Mouse (Mus musculus) liver, embryonic 15.5 days (tissue): ENCODE data around the gene Gm40193. TPM values are rescaled to one million over a fixed set of nuclear protein-coding genes. Genes with fewer than 3 reads are reported as not detected.

Source experiments
- ATAC-seq: fragments of 200-750 bp; cut with Nextera tagmentation; 2 replicates; pipeline ENCODE4 v1.8.0; 2017; ENCODE audit warnings: moderate number of reproducible peaks, mild to moderate bottlenecking, moderate library complexity; ENCODE audit not compliant: insufficient read depth
- H3K27ac ChIP-seq: fragments of 300-500 bp; sonication (generic); replicated peaks from 2 replicates; pipeline ENCODE4 v1.5.1; 2015; ENCODE audit warnings: mild to moderate bottlenecking, inconsistent platforms
- H3K27me3 ChIP-seq: fragments of 300-500 bp; sonication (generic); 2 replicates; pipeline ENCODE4 v1.6.1; 2015; ENCODE audit warnings: mild to moderate bottlenecking, inconsistent platforms
- H3K36me3 ChIP-seq: fragments of 300-500 bp; sonication (generic); replicated peaks from 2 replicates; pipeline ENCODE4 v1.6.1; 2015; ENCODE audit warnings: moderate library complexity, mild to moderate bottlenecking, inconsistent platforms
- H3K4me1 ChIP-seq: fragments of 300-500 bp; sonication (generic); replicated peaks from 2 replicates; pipeline ENCODE4 v1.6.1; 2015; ENCODE audit warnings: inconsistent platforms
- H3K4me2 ChIP-seq: fragments of 300-500 bp; sonication (generic); 2 replicates; pipeline ENCODE4 v1.6.1; 2015; ENCODE audit warnings: moderate library complexity, mild to moderate bottlenecking, inconsistent platforms
- H3K4me3 ChIP-seq: fragments of 300-500 bp; sonication (generic); replicated peaks from 2 replicates; pipeline ENCODE4 v1.5.1; 2015; ENCODE audit warnings: mild to moderate bottlenecking, inconsistent platforms
- H3K9ac ChIP-seq: fragments of 300-500 bp; sonication (generic); 2 replicates; pipeline ENCODE4 v1.6.1; 2015; ENCODE audit warnings: moderate library complexity, mild to moderate bottlenecking, inconsistent platforms
- H3K9me3 ChIP-seq: fragments of 300-500 bp; sonication (generic); replicated peaks from 2 replicates; pipeline ENCODE4 v1.6.1; 2016; ENCODE audit warnings: inconsistent platforms
- WGBS: fragments of 180-500 bp; shearing (Covaris S2); methylation state at CpG from one replicate; pipeline ENCODE4 v1.1.7; 2015; ENCODE audit warnings: mixed read lengths; ENCODE audit not compliant: insufficient replicate concordance; 5-methylcytosine and 5-hydroxymethylcytosine counted together
- polyA plus RNA-seq: library from polyadenylated mRNA; unstranded; fragments of >200 nt; fragmentation: Nextera tagmentation; extraction: Ambion mirVana; gene quantifications from 2 replicates; pipeline ENCODE4 v1.2.1, GENCODE M21; 2015

Gm40193 gene
- polyA plus RNA-seq, 1 experiment from 2014 or later: not detected

- 27% methylated on average over 9 of the region's 9 CpGs for WGBS
- H3K9me3 ChIP-seq: no peaks in the 10 kb centered on the region
- no peak within 1 kb of the TSS for H3K9ac ChIP-seq
- no peak within 1 kb of the TSS for H3K27ac ChIP-seq
- no peak for ATAC-seq
- H3K4me2 ChIP-seq: no peak within 1 kb of the TSS
- H3K4me1 ChIP-seq: peaks cover 27% of the 10 kb centered on the region
- H3K36me3 ChIP-seq: no peaks in the 10 kb centered on the region
- no peak within 1 kb of the TSS for H3K4me3 ChIP-seq
- peaks cover 24% of the 10 kb centered on the region; the same call in 1 of the 2 replicates for H3K27me3 ChIP-seq
Observed at GRCm38 (mm10) chr11:70504970-70505369, 27.8 kb downstream of the Gm40193 start, which contains the start of gene Tm4sf5. Gene Tm4sf5 (plus strand): TSS chr11:70505244.

GRCm38 (mm10) chr11:70502018-70502417 lies 30.7 kb downstream of the Gm40193 start:
- Histone ChIP-seq H3K4me2 (no peak overlapping the region), H3K27ac (no peak overlapping the region), H3K36me3 (no peaks in the 10 kb centered on the region), H3K9me3 (no peaks in the 10 kb centered on the region), H3K4me1 (peaks cover 24% of the 10 kb centered on the region), H3K27me3 (0 out of 2 replicates have a peak, but pooled peaks cover 4% of the 10 kb centered on the region), H3K4me3 (no peak overlapping the region), H3K9ac (no peak overlapping the region)
- WGBS: 40% methylated on average over 3 of the region's 3 CpGs
- no peak for ATAC-seq

- H3K9ac ChIP-seq: no peak overlapping the region
- WGBS: 68% methylated on average over 1 of the region's 1 CpGs
- H3K9me3 ChIP-seq: no peaks in the 10 kb centered on the region
- ATAC-seq: no peak
- H3K4me3 ChIP-seq: no peak overlapping the region
- peaks cover 20% of the 10 kb centered on the region for H3K4me1 ChIP-seq
- H3K36me3 ChIP-seq: no peaks in the 10 kb centered on the region
- H3K27ac ChIP-seq: no peak overlapping the region
- 0 out of 2 replicates have a peak, but pooled peaks cover 4% of the 10 kb centered on the region for H3K27me3 ChIP-seq
- no peak overlapping the region for H3K4me2 ChIP-seq
Observed at GRCm38 (mm10) chr11:70500476-70500812, 32.3 kb downstream of the Gm40193 start.

GRCm38 (mm10) chr11:70499566-70500475 lies 32.9 kb downstream of the Gm40193 start:
- whole genome bisulfite sequencing: 52% methylated on average over 14 of the region's 14 CpGs
- no peaks in the 10 kb centered on the region for H3K9me3 ChIP-seq
- no peak for ATAC-seq
- H3K36me3 ChIP-seq: no peaks in the 10 kb centered on the region
- no peak overlapping the region for H3K9ac ChIP-seq
- 0 out of 2 replicates have a peak, but pooled peaks cover 4% of the 10 kb centered on the region for H3K27me3 ChIP-seq
- H3K4me2 ChIP-seq: no peak overlapping the region
- peaks cover 14% of the 10 kb centered on the region for H3K4me1 ChIP-seq
- no peak overlapping the region for H3K4me3 ChIP-seq
- H3K27ac ChIP-seq: no peak overlapping the region

GRCm38 (mm10) chr11:70489684-70490083 lies 43.1 kb downstream of the Gm40193 start:
- H3K36me3 ChIP-seq: no peaks in the 10 kb centered on the region
- H3K9me3 ChIP-seq: no peaks in the 10 kb centered on the region
- H3K4me3 ChIP-seq: no peak overlapping the region
- no peak for ATAC-seq
- H3K27me3 ChIP-seq: no peaks in the 10 kb centered on the region
- no peaks in the 10 kb centered on the region for H3K4me1 ChIP-seq
- no peak overlapping the region for H3K27ac ChIP-seq
- WGBS: 19% methylated on average over 6 of the region's 6 CpGs
- no peak overlapping the region for H3K4me2 ChIP-seq
- H3K9ac ChIP-seq: no peak overlapping the region

- ATAC-seq: no peak
- H3K36me3 ChIP-seq: no peaks in the 10 kb centered on the region
- H3K4me3 ChIP-seq: no peak overlapping the region
- no peaks in the 10 kb centered on the region for H3K9me3 ChIP-seq
- no peaks in the 10 kb centered on the region for H3K27me3 ChIP-seq
- H3K4me2 ChIP-seq: no peak overlapping the region
- H3K27ac ChIP-seq: no peak overlapping the region
- no peak overlapping the region for H3K9ac ChIP-seq
- 55% methylated on average over 3 of the region's 3 CpGs for WGBS
- no peaks in the 10 kb centered on the region for H3K4me1 ChIP-seq
Observed at GRCm38 (mm10) chr11:70489138-70489537, 43.6 kb downstream of the Gm40193 start.

- no peak overlapping the region for H3K9ac ChIP-seq
- 33% methylated on average over 4 of the region's 4 CpGs for WGBS
Observed at GRCm38 (mm10) chr11:70487816-70488215, 44.9 kb downstream of the Gm40193 start.

GRCm38 (mm10) chr11:70485498-70485897 lies 47.2 kb downstream of the Gm40193 start:
- H3K9ac ChIP-seq: no peak overlapping the region
- ATAC-seq: no peak
- H3K4me3 ChIP-seq: no peak overlapping the region
- WGBS: 35% methylated on average over 2 of the region's 2 CpGs
- no peak overlapping the region for H3K4me2 ChIP-seq
- H3K27ac ChIP-seq: no peak overlapping the region
- H3K4me1 ChIP-seq: no peaks in the 10 kb centered on the region
- no peaks in the 10 kb centered on the region for H3K36me3 ChIP-seq
- no peaks in the 10 kb centered on the region for H3K9me3 ChIP-seq
- no peaks in the 10 kb centered on the region for H3K27me3 ChIP-seq

More at GRCm38 (mm10) chr11:70487816-70488215, 44.9 kb downstream of the Gm40193 start:
- Histone ChIP-seq H3K4me2 (no peak overlapping the region), H3K9me3 (no peaks in the 10 kb centered on the region), H3K36me3 (no peaks in the 10 kb centered on the region), H3K27me3 (no peaks in the 10 kb centered on the region), H3K4me1 (no peaks in the 10 kb centered on the region), H3K4me3 (no peak overlapping the region), H3K27ac (no peak overlapping the region)
- ATAC-seq: no peak

Other genes with a start within 250 kb of the Gm40193 start
- 0.16 TPM in 1 of 2 replicates, not detected in the other for gene Alox12e, start 210.3 kb downstream of the Gm40193 start, polyA plus RNA-seq
- 1.3 and 1.6 TPM in 2 replicates for gene Alox15, start 180.9 kb downstream of the Gm40193 start, polyA plus RNA-seq
- 13.5 and 14.5 TPM in 2 replicates for gene Pelp1, start 122.9 kb downstream of the Gm40193 start, polyA plus RNA-seq
- gene Arrb2, start 100.3 kb downstream of the Gm40193 start, polyA plus RNA-seq: 15.6 and 16.5 TPM in 2 replicates
- gene Med11, start 81.0 kb downstream of the Gm40193 start, polyA plus RNA-seq: 13.2 and 14.4 TPM in 2 replicates
- gene Zmynd15, start 73.5 kb downstream of the Gm40193 start, polyA plus RNA-seq: 0.22 and 0.26 TPM in 2 replicates
- 2.0 and 2.2 TPM in 2 replicates for gene Cxcl16, start 73.0 kb downstream of the Gm40193 start, polyA plus RNA-seq
- 0.89 and 1.5 TPM in 2 replicates for gene Tm4sf5, start 27.7 kb downstream of the Gm40193 start, polyA plus RNA-seq
- gene Vmo1, start 18.3 kb downstream of the Gm40193 start, polyA plus RNA-seq: 0.31 and 0.43 TPM in 2 replicates
- 31.9 and 36.3 TPM in 2 replicates for gene Gltpd2, start 13.7 kb downstream of the Gm40193 start, polyA plus RNA-seq
- 316 and 337 TPM in 2 replicates for gene Psmb6, start 7.6 kb downstream of the Gm40193 start, polyA plus RNA-seq
- 1.8 TPM in 2 replicates for gene Pld2, start 7.1 kb upstream of the Gm40193 start, polyA plus RNA-seq
- 4.9 and 6.2 TPM in 2 replicates for gene Mink1, start 29.9 kb upstream of the Gm40193 start, polyA plus RNA-seq
- not detected in 2 replicates for gene 4930544D05Rik, start 82.9 kb upstream of the Gm40193 start, polyA plus RNA-seq
- not detected in 2 replicates for gene Chrne, start 86.3 kb upstream of the Gm40193 start, polyA plus RNA-seq
- 2.6 and 3.0 TPM in 2 replicates for gene Gp1ba, start 106.2 kb upstream of the Gm40193 start, polyA plus RNA-seq
- gene Rnf167, start 114.3 kb upstream of the Gm40193 start, polyA plus RNA-seq: 76.8 and 80.4 TPM in 2 replicates
- gene Slc25a11, start 114.5 kb upstream of the Gm40193 start, polyA plus RNA-seq: 70.3 and 79.4 TPM in 2 replicates
- gene Pfn1, start 121.7 kb upstream of the Gm40193 start, polyA plus RNA-seq: 927 and 1,040 TPM in 2 replicates
- 10.8 and 18.2 TPM in 2 replicates for gene Eno3, start 124.3 kb upstream of the Gm40193 start, polyA plus RNA-seq
- gene Spag7, start 136.5 kb upstream of the Gm40193 start, polyA plus RNA-seq: 55.1 and 59.5 TPM in 2 replicates
- 3.3 and 3.4 TPM in 2 replicates for gene Camta2, start 155.2 kb upstream of the Gm40193 start, polyA plus RNA-seq
- 1.3 and 1.6 TPM in 2 replicates for gene Inca1, start 167.2 kb upstream of the Gm40193 start, polyA plus RNA-seq
- 0.79 and 0.85 TPM in 2 replicates for gene Kif1c, start 167.6 kb upstream of the Gm40193 start, polyA plus RNA-seq
- 1.4 TPM in 2 replicates for gene Zfp3, start 231.3 kb upstream of the Gm40193 start, polyA plus RNA-seq